Mouse (Mus musculus) megakaryocyte, embryonic 14.5 days (primary cell): ENCODE results near the gene Usp4. TPM values are rescaled to one million over a fixed set of nuclear protein-coding genes. Genes with fewer than 3 reads are reported as not detected.

Experiments used
- H3K27me3 ChIP-seq: replicated peaks from 2 replicates; pipeline ENCODE3; 2012; ENCODE audit warnings: inconsistent platforms
- H3K36me3 ChIP-seq: replicated peaks from 2 replicates; pipeline ENCODE3; 2012; ENCODE audit warnings: low read length, inconsistent platforms, mixed read lengths
- H3K4me1 ChIP-seq: 2 replicates; pipeline ENCODE4 v1.6.1; 2012; ENCODE audit warnings: inconsistent platforms
- H3K4me3 ChIP-seq: replicated peaks from 2 replicates; pipeline ENCODE3; 2012; ENCODE audit warnings: moderate library complexity, mild to moderate bottlenecking, inconsistent platforms
- H3K9me3 ChIP-seq: 2 replicates; pipeline ENCODE4 v1.6.1; 2012; ENCODE audit warnings: inconsistent platforms
- FLI1 ChIP-seq: IDR thresholded peaks from 2 replicates; pipeline ENCODE4 v1.6.1; 2012; ENCODE audit warnings: low read length, inconsistent platforms, mixed read lengths
- GATA1 ChIP-seq: IDR thresholded peaks from 3 replicates; pipeline ENCODE4 v1.6.1; 2012; ENCODE audit warnings: mixed read lengths, low read length, inconsistent platforms, borderline replicate concordance
- polyA plus RNA-seq: library from polyadenylated mRNA; stranded (reverse); fragments of >175 nt; gene quantifications from 2 replicates; pipeline ENCODE4 v1.2.3, GENCODE M21; 2012; ENCODE audit warnings: low replicate concordance; ENCODE audit not compliant: insufficient read depth

Gene Usp4
- 63.2 and 114 TPM in 2 replicates for polyA plus RNA-seq

- H3K4me1 ChIP-seq: peaks cover 63% of the 10 kb centered on the region
These were observed at the start of gene Usp4 for GRCm38 (mm10) chr9:108347540-108348289. Usp4 (plus strand) TSS chr9:108347853.

GRCm38 (mm10) chr9:108301853-108302252, 45.8 kb upstream of the Usp4 start:
- no peaks in the 10 kb centered on the region for H3K27me3 ChIP-seq
- peaks cover 36% of the 10 kb centered on the region for H3K4me1 ChIP-seq
- no peak overlapping the region for H3K4me3 ChIP-seq
- TF ChIP-seq FLI1 (no peak), GATA1 (no peak)
- peaks cover 41% of the 10 kb centered on the region for H3K36me3 ChIP-seq
- no peaks in the 10 kb centered on the region for H3K9me3 ChIP-seq

More at GRCm38 (mm10) chr9:108347540-108348289, at the start of gene Usp4:
- Histone ChIP-seq H3K9me3 (no peaks in the 10 kb centered on the region), H3K36me3 (peaks cover 33% of the 10 kb centered on the region), H3K27me3 (no peaks in the 10 kb centered on the region), H3K4me3 (peak within 1 kb of the TSS; percentile 100)
- TF ChIP-seq FLI1 (peak; percentile 19; the same call in 1 of the 2 replicates), GATA1 (no peak)

GRCm38 (mm10) chr9:108304716-108305115, 42.9 kb upstream of the Usp4 start:
- peak overlapping the region; percentile 94 for H3K4me3 ChIP-seq
- no peaks in the 10 kb centered on the region for H3K27me3 ChIP-seq
- peaks cover 54% of the 10 kb centered on the region for H3K4me1 ChIP-seq
- peaks cover 45% of the 10 kb centered on the region for H3K36me3 ChIP-seq
- TF ChIP-seq GATA1: no peak
- TF ChIP-seq FLI1: no peak
- no peaks in the 10 kb centered on the region for H3K9me3 ChIP-seq

- peaks cover 58% of the 10 kb centered on the region for H3K4me1 ChIP-seq
- TF ChIP-seq FLI1 (no peak), GATA1 (no peak)
These were observed 42.5 kb upstream of the Usp4 start for GRCm38 (mm10) chr9:108305170-108305569.

GRCm38 (mm10) chr9:108305629-108306520, 41.8 kb upstream of the Usp4 start, which contains the start of the genes Rhoa and Tcta:
Rhoa (plus strand) TSS chr9:108306129.
Tcta (minus strand) TSS chr9:108306160.
- H3K4me1 ChIP-seq: peaks cover 65% of the 10 kb centered on the region
- H3K9me3 ChIP-seq: no peaks in the 10 kb centered on the region
- H3K4me3 ChIP-seq: peak within 1 kb of the TSS; percentile 94
- H3K36me3 ChIP-seq: peaks cover 44% of the 10 kb centered on the region
- no peaks in the 10 kb centered on the region for H3K27me3 ChIP-seq
- no peak for TF ChIP-seq GATA1
- no peak for TF ChIP-seq FLI1

More at GRCm38 (mm10) chr9:108305170-108305569, 42.5 kb upstream of the Usp4 start:
- Histone ChIP-seq H3K9me3 (no peaks in the 10 kb centered on the region), H3K27me3 (no peaks in the 10 kb centered on the region), H3K36me3 (peaks cover 46% of the 10 kb centered on the region), H3K4me3 (peak overlapping the region; percentile 94)

GRCm38 (mm10) chr9:108306571-108306980, 41.1 kb upstream of the Usp4 start:
- Histone ChIP-seq H3K27me3 (no peaks in the 10 kb centered on the region), H3K4me3 (peak overlapping the region; percentile 94), H3K4me1 (peaks cover 67% of the 10 kb centered on the region), H3K9me3 (no peaks in the 10 kb centered on the region), H3K36me3 (peaks cover 46% of the 10 kb centered on the region)
- TF ChIP-seq GATA1 (no peak), FLI1 (no peak)

GRCm38 (mm10) chr9:108307021-108307807, 40.4 kb upstream of the Usp4 start:
- peaks cover 70% of the 10 kb centered on the region for H3K4me1 ChIP-seq
- H3K27me3 ChIP-seq: no peaks in the 10 kb centered on the region
- peak overlapping the region; percentile 94 for H3K4me3 ChIP-seq
- H3K36me3 ChIP-seq: peaks cover 47% of the 10 kb centered on the region
- H3K9me3 ChIP-seq: no peaks in the 10 kb centered on the region
- TF ChIP-seq GATA1: no peak
- no peak for TF ChIP-seq FLI1

GRCm38 (mm10) chr9:108308141-108308540, 39.5 kb upstream of the Usp4 start:
- no peaks in the 10 kb centered on the region for H3K27me3 ChIP-seq
- H3K9me3 ChIP-seq: no peaks in the 10 kb centered on the region
- peaks cover 70% of the 10 kb centered on the region for H3K4me1 ChIP-seq
- TF ChIP-seq FLI1 (no peak), GATA1 (no peak)
- H3K4me3 ChIP-seq: peak overlapping the region; percentile 94
- peaks cover 44% of the 10 kb centered on the region for H3K36me3 ChIP-seq

GRCm38 (mm10) chr9:108317572-108317971, 30.1 kb upstream of the Usp4 start:
- H3K4me3 ChIP-seq: no peak overlapping the region
- H3K27me3 ChIP-seq: no peaks in the 10 kb centered on the region
- no peaks in the 10 kb centered on the region for H3K9me3 ChIP-seq
- H3K4me1 ChIP-seq: peaks cover 41% of the 10 kb centered on the region
- TF ChIP-seq GATA1 (no peak), FLI1 (no peak)
- H3K36me3 ChIP-seq: peaks cover 79% of the 10 kb centered on the region
